Mouse (Mus musculus): ENCODE data around the gene Gm20388. TPM values are rescaled to one million over a fixed set of nuclear protein-coding genes. Genes with fewer than 3 reads are reported as not detected.

Gene Gm20388
- total RNA-seq, 4 experiments from 2014 or later: 0.17 to 15.1 (median 6.6) TPM

- peak; percentile 31 to 73 for DNase-seq (ENCODE audit: low spot score in 2 of 2)
Measured at GRCm38 (mm10) chr8:124052110-124052509, 4141.5 kb downstream of the Gm20388 start.

- DNase-seq (ENCODE audit: low spot score in 2 of 2): no peak
Measured at GRCm38 (mm10) chr8:124052568-124052967, 4141.9 kb downstream of the Gm20388 start.

- no peak for DNase-seq (ENCODE audit: low spot score in 2 of 2)
Measured at GRCm38 (mm10) chr8:124056832-124057655, 4146.4 kb downstream of the Gm20388 start.

- DNase-seq (ENCODE audit: low spot score in 2 of 2): no peak
Measured at GRCm38 (mm10) chr8:124066325-124067058, 4155.9 kb downstream of the Gm20388 start.

DNA sequence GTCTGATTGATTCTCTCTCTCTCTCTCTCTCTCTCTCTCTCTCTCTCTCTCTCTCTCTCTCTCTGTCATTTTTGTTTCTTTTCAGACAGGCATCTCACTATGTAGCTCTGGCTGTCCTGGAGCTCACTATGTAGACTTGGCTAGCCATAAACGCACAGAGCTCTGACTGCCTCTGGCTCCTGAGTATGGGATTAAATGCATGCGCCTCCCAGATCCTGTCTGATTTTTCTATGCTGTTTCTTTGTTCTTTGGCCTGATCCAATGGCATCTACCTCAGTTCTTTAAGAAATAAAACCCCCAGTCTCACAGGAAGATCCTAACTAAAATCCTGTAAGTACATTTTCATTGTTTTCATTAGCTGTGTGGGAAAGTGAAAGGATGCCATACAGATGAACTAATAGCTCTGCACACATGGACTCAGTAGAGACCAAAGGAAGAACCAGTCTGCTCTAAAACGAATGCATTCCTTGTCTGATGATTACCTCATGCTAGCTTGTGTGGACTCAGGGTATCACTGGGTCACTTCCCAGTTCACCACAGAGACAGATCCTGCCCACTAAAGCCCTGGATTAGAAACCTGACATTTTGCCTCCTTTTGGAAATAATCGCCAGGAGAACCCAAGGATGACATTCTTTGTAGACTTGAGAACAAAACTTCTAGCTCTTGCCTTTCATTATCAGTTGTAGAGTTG is 4156.6 kb downstream of the Gm20388 start:
- no peak for DNase-seq (ENCODE audit: low spot score in 2 of 2)

GRCm38 (mm10) chr8:124070363-124071324 is 4160.0 kb downstream of the Gm20388 start:
- peak in 1 of 2 experiments; percentile 25 for DNase-seq (ENCODE audit: low spot score in 2 of 2)

GRCm38 (mm10) chr8:124075977-124076376 is 4165.3 kb downstream of the Gm20388 start:
- no peak for DNase-seq (ENCODE audit: low spot score in 2 of 2)

DNA sequence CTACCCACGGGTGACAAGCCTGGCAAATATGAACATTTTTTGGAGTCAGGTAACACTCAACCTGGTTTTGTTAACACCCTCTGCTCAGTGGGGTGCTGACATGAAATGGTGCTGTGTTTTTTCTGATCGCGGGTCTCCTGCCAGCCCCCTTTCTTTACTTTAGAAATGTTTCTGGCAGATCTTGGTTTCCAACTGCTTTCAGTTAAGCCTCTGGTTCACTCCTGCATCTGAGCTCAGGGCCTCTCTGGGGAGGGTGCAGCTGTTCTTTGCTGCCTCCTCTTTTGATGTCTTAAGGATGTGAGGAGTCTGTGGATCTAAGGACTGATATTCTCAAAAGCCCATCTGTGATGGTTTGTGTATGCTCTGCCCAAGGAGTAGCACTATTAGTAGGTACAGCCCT is 4165.8 kb downstream of the Gm20388 start:
- DNase-seq (ENCODE audit: low spot score in 2 of 2): no peak

DNA sequence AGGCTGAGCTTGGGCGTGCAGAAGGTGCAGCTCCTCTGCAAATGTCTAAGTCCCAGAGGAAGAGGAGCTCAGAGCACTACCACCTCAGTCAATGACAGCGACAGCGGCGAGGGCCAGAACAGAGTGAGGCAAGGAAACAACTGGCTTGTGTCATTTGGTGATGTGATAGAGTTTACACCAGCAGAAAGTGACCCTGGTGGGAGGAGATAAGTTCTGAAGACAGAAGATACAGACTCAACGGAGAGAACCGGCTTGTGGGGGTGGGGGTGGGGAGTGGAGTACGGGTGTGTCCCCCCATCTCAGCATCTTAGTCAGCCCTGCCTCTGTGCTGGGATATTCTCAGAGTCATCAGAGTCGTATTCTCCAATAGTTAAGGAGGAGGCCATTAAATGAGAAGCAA is 4166.7 kb downstream of the Gm20388 start:
- no peak for DNase-seq (ENCODE audit: low spot score in 2 of 2)

GRCm38 (mm10) chr8:124077998-124078397 is 4167.4 kb downstream of the Gm20388 start:
- peak in 1 of 2 experiments; percentile 14 for DNase-seq (ENCODE audit: low spot score in 2 of 2)

GRCm38 (mm10) chr8:124078969-124079368 is 4168.3 kb downstream of the Gm20388 start:
- DNase-seq (ENCODE audit: low spot score in 2 of 2): peak in 1 of 2 experiments; percentile 20

DNA sequence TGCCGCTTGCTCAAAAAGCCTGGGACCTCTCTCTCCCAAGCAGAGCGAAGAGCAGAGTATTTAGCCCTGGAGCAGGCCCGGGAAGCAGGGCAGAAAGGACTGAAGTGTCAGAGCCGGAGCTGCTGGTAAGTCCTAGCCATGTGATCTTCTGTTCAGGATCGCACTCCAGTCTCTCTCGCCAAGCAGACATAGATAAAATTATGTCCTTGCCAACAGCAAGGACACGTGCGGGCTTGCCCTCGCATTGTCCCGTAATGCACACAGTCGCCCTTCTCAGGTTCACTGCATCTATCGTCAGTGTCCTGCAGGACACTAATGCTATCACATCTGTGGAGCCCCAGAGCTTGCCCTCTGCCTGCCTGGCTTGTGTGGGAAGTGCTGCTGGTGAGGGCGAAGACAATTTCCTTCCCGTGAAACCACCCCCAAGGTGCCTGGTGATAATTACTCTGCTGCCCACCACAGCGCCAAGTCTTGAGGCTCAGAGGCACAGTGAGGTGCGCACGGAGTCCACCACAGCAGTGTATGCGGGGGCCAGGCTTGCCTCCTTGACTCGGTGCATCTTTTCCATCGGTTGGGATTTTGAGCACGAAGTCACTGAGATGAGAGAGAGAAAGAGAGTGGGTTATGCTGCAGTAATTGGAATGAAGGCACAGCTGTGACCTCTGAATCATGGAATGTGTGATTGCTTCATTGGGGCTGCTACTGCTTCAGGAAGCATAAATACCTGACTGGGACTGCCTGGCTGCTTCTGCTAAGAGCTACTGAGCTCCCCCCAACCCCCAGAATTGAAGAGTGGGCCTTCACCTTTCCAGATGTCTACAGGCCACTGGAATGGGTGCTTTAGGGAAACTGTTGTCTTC is 4170.1 kb downstream of the Gm20388 start:
- no peak for DNase-seq (ENCODE audit: low spot score in 2 of 2)

GRCm38 (mm10) chr8:124082616-124083015 is 4172.0 kb downstream of the Gm20388 start:
- no peak for DNase-seq (ENCODE audit: low spot score in 2 of 2)

GRCm38 (mm10) chr8:124083611-124084010 is 4173.0 kb downstream of the Gm20388 start:
- DNase-seq (ENCODE audit: low spot score in 2 of 2): no peak

GRCm38 (mm10) chr8:124085668-124086067 is 4175.0 kb downstream of the Gm20388 start:
- no peak for DNase-seq (ENCODE audit: low spot score in 2 of 2)

GRCm38 (mm10) chr8:124088092-124088613 is 4177.5 kb downstream of the Gm20388 start:
- DNase-seq (ENCODE audit: low spot score in 2 of 2): no peak

- DNase-seq (ENCODE audit: low spot score in 2 of 2): no peak
Measured at GRCm38 (mm10) chr8:124089016-124089415, 4178.4 kb downstream of the Gm20388 start.

DNA sequence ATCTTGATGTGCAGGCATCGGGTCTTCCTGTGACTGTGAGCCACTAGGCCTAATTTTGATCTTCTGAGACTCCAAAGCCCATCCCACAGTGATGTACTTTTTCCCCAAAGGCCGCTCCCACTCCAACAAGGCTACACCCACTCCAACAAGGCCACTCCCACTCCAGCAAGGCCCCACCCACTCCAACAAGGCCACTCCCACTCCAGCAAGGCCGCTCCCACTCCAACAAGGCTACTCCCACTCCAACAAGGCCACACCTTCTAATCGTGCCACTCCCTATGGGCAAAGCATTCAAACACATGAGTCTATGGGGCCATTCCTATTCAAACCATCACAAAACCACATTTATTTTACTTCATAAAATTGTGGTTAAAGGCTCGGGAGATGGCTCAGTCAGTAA is 4179.8 kb downstream of the Gm20388 start:
- no peak for DNase-seq (ENCODE audit: low spot score in 2 of 2)

GRCm38 (mm10) chr8:124098953-124099622 is 4188.4 kb downstream of the Gm20388 start:
- DNase-seq (ENCODE audit: low spot score in 2 of 2): peak in 1 of 2 experiments; percentile 6
